Mouse (Mus musculus) neural tube, embryonic 15.5 days (tissue): ENCODE results near the gene Tm9sf3. TPM values are rescaled to one million over a fixed set of nuclear protein-coding genes. Genes with fewer than 3 reads are reported as not detected.
"Not testable (repeated sequence)": the region's sequence is repeated elsewhere in the genome, so short reads cannot be mapped to it uniquely, and the experiment has no call there.

ENCODE experiments used
- ATAC-seq: fragments of 200-750 bp; cut with Nextera tagmentation; 2 replicates; pipeline ENCODE4 v1.8.0; 2017; ENCODE audit warnings: mild to moderate bottlenecking, moderate TSS enrichment, moderate library complexity; ENCODE audit not compliant: low FRiP score
- H3K27ac ChIP-seq: fragments of 300-500 bp; sonication (generic); replicated peaks from 2 replicates; pipeline ENCODE4 v1.5.1; 2015; ENCODE audit warnings: mild to moderate bottlenecking, inconsistent platforms
- H3K27me3 ChIP-seq: fragments of 300-500 bp; sonication (generic); replicated peaks from 2 replicates; pipeline ENCODE4 v1.6.1; 2015; ENCODE audit warnings: inconsistent platforms
- H3K36me3 ChIP-seq: fragments of 300-500 bp; sonication (generic); 2 replicates; pipeline ENCODE4 v1.6.1; 2015; ENCODE audit warnings: inconsistent platforms
- H3K4me1 ChIP-seq: fragments of 300-500 bp; sonication (generic); 2 replicates; pipeline ENCODE4 v1.6.1; 2015; ENCODE audit warnings: inconsistent platforms
- H3K4me2 ChIP-seq: fragments of 300-500 bp; sonication (generic); 2 replicates; pipeline ENCODE4 v1.6.1; 2015; ENCODE audit warnings: inconsistent platforms, mild to moderate bottlenecking, moderate library complexity
- H3K4me3 ChIP-seq: fragments of 300-500 bp; sonication (generic); replicated peaks from 2 replicates; pipeline ENCODE4 v1.5.1; 2015; ENCODE audit warnings: mild to moderate bottlenecking, inconsistent platforms
- H3K9ac ChIP-seq: fragments of 300-500 bp; sonication (generic); replicated peaks from 2 replicates; pipeline ENCODE4 v1.6.1; 2015; ENCODE audit warnings: mild to moderate bottlenecking, inconsistent platforms
- H3K9me3 ChIP-seq: fragments of 300-500 bp; sonication (generic); replicated peaks from 2 replicates; pipeline ENCODE4 v1.6.1; 2016; ENCODE audit warnings: inconsistent platforms
- WGBS: fragments of 180-500 bp; shearing (Covaris S2); methylation state at CpG from one replicate; pipeline ENCODE4 v1.1.7; 2015; ENCODE audit warnings: mixed read lengths; 5-methylcytosine and 5-hydroxymethylcytosine counted together
- polyA plus RNA-seq: library from polyadenylated mRNA; unstranded; fragments of >200 nt; fragmentation: Nextera tagmentation; extraction: Ambion mirVana; gene quantifications from 2 replicates; pipeline ENCODE4 v1.2.1, GENCODE M21; 2015

The Tm9sf3 gene
- polyA plus RNA-seq: 86.2 and 100 TPM in 2 replicates

DNA sequence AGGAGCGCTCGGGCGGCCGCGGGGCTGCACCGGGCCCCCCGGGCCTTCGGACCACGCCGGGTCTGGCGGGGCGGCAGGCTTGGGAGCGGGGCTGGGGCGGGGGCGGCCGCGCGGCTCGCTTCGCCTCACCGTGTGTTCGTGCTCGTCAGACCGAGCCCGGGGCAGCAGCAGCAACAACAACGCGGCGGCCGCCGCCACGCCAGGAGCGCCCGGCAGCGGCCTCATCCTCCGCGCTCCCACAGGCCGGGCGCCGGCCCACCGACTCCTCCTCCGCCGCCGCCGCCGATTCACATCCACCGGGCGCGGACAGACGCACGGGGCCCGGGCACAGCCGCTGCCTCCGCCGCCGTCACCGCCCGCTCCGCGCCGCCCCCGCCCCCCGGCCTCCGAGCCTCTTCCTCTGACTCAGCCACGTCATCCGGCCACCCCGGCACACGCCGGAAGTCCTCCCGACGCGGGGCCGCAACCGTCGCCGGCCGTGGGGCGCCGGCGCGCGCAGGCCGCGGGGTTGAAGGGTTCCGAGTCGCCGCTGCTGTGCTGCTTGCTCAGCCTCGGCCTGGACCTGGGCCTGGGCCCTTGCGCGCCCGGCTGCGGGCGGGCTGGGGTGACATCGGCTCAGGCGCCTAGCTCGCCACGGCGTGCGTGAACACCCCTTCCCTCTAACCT lies at the start of gene Tm9sf3:
Gene Tm9sf3, minus strand, starts transcription at position 368 of the 666 bp plus-strand sequence.
- WGBS: under 1% methylated on average over 64 of the region's 98 CpGs
- no peaks in the 10 kb centered on the region for H3K9me3 ChIP-seq
- peak within 1 kb of the TSS; percentile 75 for H3K4me2 ChIP-seq
- peak within 1 kb of the TSS; percentile 69 for H3K4me3 ChIP-seq
- peak within 1 kb of the TSS; percentile 72 for H3K9ac ChIP-seq
- no peaks in the 10 kb centered on the region for H3K36me3 ChIP-seq
- H3K27ac ChIP-seq: peak within 1 kb of the TSS; percentile 98
- H3K27me3 ChIP-seq: no peaks in the 10 kb centered on the region
- H3K4me1 ChIP-seq: peaks cover 38% of the 10 kb centered on the region
- ATAC-seq: peak; percentile 96

DNA sequence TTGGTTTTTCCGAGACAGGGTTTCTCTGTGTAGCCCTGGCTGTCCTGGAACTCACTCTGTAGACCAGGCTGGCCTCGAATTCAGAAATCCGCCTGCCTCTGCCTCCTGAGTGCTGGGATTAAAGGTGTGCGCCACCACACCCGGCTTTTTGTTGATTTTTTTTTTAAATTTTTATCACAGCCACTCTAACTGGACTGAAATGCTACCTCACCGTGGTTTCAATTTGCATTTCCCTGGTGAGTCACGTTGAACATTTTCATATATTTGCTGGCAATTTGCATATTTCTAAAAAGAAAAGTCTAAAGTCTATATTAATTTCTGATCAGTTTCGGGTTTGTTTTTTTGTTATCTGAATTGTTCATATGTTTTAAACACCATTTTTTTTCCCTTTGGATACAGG lies 48.8 kb upstream of the Tm9sf3 start:
- not testable (repeated sequence) for ATAC-seq, H3K27me3 ChIP-seq
- 96% methylated on average over 8 of the region's 8 CpGs for WGBS

DNA sequence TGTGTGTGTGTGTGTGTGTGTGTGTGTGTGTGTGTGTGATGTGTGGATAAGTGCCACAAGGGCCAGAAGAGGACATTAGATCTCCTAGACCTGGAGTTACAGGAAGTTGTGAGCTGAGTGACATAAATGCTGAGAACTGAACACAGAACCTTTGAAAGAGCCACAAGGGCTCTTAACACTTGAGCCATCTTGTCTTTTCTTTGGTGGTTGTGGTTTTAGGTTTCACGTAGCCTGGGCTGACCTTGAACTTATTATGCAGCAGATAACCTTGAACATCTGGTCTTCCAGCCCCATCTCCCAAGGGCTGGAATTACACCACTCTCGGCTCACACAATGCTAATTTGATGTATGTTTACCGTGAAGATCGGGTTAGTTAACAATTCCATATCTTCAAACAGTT lies 48.2 kb upstream of the Tm9sf3 start:
- ATAC-seq: no peak
- 81% methylated on average over 4 of the region's 4 CpGs for WGBS
- Histone ChIP-seq H3K27ac (no peak overlapping the region), H3K36me3 (no peaks in the 10 kb centered on the region), H3K9me3 (no peaks in the 10 kb centered on the region), H3K4me3 (no peak overlapping the region), H3K27me3 (peaks cover 2% of the 10 kb centered on the region; the same call in 1 of the 2 replicates), H3K9ac (no peak overlapping the region), H3K4me2 (no peak overlapping the region), H3K4me1 (peaks cover 7% of the 10 kb centered on the region)

More for the DNA sequence above, 48.8 kb upstream of the Tm9sf3 start:
- H3K36me3 ChIP-seq, H3K27ac ChIP-seq, H3K9ac ChIP-seq, H3K4me3 ChIP-seq, H3K9me3 ChIP-seq, H3K4me2 ChIP-seq: not testable (repeated sequence)
- peaks cover 11% of the 10 kb centered on the region for H3K4me1 ChIP-seq

DNA sequence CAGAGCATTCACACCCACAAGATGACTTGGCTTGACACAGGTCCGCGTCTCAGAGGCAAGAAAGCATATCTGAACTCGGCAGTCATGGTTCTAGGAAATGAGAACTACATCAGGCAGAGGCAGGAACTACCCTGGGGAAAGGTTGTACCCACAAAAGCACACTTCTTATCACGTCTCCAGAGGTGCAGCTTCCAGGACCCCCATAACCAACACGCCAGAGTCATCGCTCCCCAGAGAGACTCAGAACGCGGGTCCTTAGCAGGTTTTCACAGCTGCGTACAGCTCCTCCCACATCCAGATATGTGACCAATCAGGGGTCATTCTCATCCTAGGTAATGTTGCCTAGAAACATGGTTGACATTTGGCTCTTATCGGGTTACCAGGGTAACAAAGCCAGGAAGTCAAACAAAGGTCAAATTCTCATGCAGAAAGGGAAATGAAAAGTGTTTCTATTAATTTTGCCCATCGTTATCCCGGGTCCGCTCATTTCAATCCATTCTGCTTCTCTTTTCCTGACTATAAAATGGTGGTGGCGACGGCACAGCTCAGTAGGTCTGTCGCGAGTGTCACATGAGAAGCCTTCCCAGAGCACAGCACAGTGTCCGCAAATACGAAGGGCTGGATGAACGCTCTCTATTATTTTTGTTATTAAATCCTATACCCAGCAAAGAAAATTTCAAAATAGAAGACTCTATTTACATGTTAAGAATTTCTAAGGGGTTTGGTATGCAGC lies 47.3 kb upstream of the Tm9sf3 start:
- H3K27me3 ChIP-seq: no peaks in the 10 kb centered on the region
- peak overlapping the region; percentile 61 for H3K4me2 ChIP-seq
- ATAC-seq: peak; percentile 94
- H3K27ac ChIP-seq: peak overlapping the region; percentile 43
- peaks cover 7% of the 10 kb centered on the region for H3K4me1 ChIP-seq
- WGBS: 16% methylated on average over 20 of the region's 20 CpGs
- H3K36me3 ChIP-seq: no peaks in the 10 kb centered on the region
- peak overlapping the region; percentile 43 for H3K4me3 ChIP-seq
- H3K9ac ChIP-seq: peak overlapping the region; percentile 38
- H3K9me3 ChIP-seq: no peaks in the 10 kb centered on the region

DNA sequence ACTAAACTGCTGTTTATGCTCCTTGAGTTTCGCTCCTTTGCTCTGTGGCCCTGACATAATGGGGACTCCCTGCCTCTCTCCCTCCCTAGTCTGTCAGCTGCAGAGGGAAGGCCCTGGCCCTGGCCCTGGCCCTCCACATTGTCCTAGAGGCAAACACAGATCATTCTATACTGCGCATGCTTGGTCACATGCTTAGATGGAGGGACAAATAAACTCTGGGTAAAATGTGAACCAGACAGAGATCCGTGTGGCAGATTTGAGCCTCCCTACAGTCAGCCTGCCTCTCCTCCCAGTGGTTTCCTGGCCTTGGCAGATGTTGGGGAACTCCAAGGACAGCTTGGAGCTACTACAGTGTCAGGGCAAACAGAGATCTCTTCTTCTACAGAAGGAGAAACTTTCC lies 40.1 kb upstream of the Tm9sf3 start:
- Histone ChIP-seq H3K4me2 (no peak overlapping the region), H3K4me3 (no peak overlapping the region), H3K9ac (no peak overlapping the region), H3K27me3 (no peaks in the 10 kb centered on the region), H3K9me3 (no peaks in the 10 kb centered on the region), H3K27ac (no peak overlapping the region), H3K4me1 (peaks cover 11% of the 10 kb centered on the region; the same call in 1 of the 2 replicates), H3K36me3 (no peaks in the 10 kb centered on the region)
- no peak for ATAC-seq
- WGBS: 74% methylated on average over 3 of the region's 3 CpGs

DNA sequence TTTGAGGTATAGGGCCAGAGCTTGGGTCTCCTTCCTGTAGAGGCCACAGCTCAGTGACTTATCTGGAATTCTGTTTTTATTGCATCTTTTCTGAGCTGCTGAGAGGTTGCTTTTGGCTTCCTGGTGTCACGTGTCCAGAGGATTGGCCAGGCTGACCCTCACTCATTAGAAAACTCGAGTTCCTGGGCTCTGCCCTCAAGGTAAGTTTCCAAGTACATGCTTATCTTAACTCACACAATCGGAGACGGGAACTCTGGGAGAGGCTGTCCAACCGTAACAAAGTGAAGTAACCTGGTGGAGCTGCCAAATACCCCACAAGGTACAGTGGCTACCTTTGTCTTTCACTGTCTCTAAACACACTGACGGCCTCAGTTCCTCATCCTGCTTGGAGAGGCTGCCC lies 39.6 kb upstream of the Tm9sf3 start:
- no peaks in the 10 kb centered on the region for H3K36me3 ChIP-seq
- no peaks in the 10 kb centered on the region for H3K27me3 ChIP-seq
- H3K9ac ChIP-seq: no peak overlapping the region
- peaks cover 11% of the 10 kb centered on the region; the same call in 1 of the 2 replicates for H3K4me1 ChIP-seq
- H3K4me2 ChIP-seq: no peak overlapping the region
- no peak overlapping the region for H3K27ac ChIP-seq
- H3K4me3 ChIP-seq: no peak overlapping the region
- no peaks in the 10 kb centered on the region for H3K9me3 ChIP-seq
- ATAC-seq: no peak
- WGBS: 76% methylated on average over 6 of the region's 6 CpGs

DNA sequence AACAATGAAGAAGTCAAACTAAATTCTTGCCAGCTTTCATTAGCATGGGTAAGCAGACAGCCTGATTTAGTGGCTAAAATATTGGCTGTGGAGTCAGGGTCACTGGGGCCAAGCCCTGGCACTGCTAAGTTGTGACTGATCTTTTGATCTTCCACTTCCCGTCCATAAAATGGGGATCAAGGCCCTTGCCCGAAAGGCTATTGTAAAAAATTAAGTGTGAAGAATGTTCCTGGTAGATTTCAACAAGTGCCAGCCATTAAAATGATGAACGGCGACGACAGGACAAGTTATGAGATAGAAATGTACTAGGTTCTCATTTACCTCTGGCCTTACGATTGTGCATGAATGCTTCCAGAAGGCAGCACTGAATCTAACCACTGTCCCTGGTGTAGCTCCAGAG lies 38.1 kb upstream of the Tm9sf3 start:
- no peaks in the 10 kb centered on the region for H3K27me3 ChIP-seq
- WGBS: 54% methylated on average over 6 of the region's 6 CpGs
- H3K4me3 ChIP-seq: no peak overlapping the region
- peaks cover 11% of the 10 kb centered on the region; the same call in 1 of the 2 replicates for H3K4me1 ChIP-seq
- H3K36me3 ChIP-seq: no peaks in the 10 kb centered on the region
- H3K9me3 ChIP-seq: no peaks in the 10 kb centered on the region
- no peak overlapping the region for H3K27ac ChIP-seq
- H3K4me2 ChIP-seq: no peak overlapping the region
- no peak for ATAC-seq
- H3K9ac ChIP-seq: no peak overlapping the region

DNA sequence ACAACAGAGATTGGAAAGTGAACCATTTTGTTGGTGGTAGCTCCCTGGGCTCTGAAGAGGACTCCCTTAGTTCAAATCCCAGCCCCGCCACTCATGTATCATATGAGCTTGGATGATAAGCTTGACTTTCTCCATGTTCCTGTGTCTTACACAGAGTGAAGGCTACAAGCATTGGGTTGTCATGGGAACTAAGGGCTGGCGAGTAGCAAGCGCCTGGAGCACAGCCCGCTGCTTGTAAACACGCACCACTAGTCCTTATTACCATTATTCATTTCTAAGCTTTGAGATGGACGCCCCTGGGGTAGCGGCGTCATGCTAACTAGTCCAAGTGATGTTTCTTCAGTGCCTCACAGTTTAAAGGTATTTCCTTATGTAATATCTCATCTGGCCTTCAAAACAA lies 35.6 kb upstream of the Tm9sf3 start:
- peaks cover 11% of the 10 kb centered on the region; the same call in 1 of the 2 replicates for H3K4me1 ChIP-seq
- no peaks in the 10 kb centered on the region for H3K9me3 ChIP-seq
- H3K4me3 ChIP-seq: no peak overlapping the region
- no peak overlapping the region for H3K9ac ChIP-seq
- H3K4me2 ChIP-seq: no peak overlapping the region
- no peaks in the 10 kb centered on the region for H3K36me3 ChIP-seq
- H3K27ac ChIP-seq: no peak overlapping the region
- WGBS: 74% methylated on average over 8 of the region's 8 CpGs
- no peak for ATAC-seq
- no peaks in the 10 kb centered on the region for H3K27me3 ChIP-seq

DNA sequence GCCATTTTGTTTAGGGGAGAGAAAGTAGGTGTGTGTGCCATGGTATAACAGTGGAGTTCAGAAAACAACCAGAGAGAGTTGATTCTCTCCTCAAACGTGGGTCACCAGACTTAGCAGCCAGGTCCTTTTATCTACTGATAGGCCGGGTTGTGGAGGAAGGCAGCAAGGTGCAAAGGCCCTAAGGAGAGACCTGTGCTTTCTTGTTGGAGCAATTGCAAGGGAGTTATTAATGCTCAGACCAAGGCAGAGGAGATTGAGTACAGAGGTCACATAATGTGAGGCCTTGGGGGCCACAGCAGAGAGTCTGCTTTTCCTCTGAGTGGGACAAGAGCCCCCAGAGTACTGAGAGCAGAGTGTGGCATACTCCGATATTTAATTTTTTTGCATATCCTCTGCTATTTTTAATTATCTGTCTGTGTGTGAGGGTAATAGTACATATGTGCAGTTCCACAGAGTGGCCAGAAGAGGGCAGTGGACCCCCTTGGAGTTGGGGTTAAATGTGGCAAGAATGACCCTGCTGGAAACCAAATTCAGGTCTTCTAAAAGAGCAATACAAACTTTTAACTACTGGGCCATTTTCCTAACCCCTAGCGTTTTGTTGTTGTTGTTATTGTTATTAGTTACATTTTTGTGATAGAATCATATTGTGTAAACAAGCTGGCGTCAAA lies 27.3 kb upstream of the Tm9sf3 start:
- Histone ChIP-seq H3K9me3 (no peaks in the 10 kb centered on the region), H3K36me3 (no peaks in the 10 kb centered on the region), H3K9ac (no peak overlapping the region), H3K4me2 (no peak overlapping the region), H3K4me1 (no peaks in the 10 kb centered on the region), H3K4me3 (no peak overlapping the region), H3K27ac (no peak overlapping the region), H3K27me3 (no peaks in the 10 kb centered on the region)
- 62% methylated on average over 5 of the region's 5 CpGs for WGBS
- no peak for ATAC-seq

DNA sequence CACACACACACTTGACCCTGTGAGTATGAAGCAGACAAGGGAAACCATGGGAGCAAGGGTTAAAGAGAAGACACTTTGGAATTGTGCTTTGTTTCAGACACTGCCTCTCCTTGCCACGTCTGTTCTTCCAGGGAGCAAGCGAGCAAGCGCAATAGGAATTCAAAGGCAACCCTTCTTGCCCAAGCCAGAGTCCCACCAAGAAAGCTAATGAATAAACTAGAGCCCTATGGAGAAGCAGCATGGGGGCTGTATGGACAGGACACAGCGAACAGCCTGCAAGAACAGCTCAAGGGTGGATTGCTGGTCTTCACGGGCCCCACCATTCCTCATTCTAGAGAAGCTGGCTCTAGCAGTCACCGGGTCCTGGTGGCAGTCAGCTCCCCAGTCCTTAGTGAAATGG lies 24.8 kb upstream of the Tm9sf3 start:
- ATAC-seq: no peak
- WGBS: 75% methylated on average over 6 of the region's 6 CpGs

DNA sequence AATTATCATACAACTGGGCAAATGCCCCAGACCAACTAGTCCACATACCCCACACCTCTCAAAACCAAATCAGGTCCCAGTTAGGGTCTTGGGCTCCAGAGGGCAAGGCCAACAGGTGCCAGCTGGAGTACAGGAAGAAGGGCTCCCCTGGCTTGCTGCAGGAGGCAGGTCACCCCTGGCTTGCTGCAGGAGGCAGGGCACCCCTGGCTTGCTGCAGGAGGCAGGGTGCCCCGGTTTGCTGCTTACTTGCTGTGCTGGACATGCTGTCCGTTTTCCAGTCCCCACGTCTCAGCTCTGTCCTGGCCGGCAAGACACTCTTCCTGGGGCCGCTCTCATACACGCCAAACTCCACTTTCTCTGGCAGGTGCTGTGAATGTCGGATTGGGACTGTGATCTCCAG lies 23.4 kb upstream of the Tm9sf3 start:
- no peak overlapping the region for H3K9ac ChIP-seq
- H3K9me3 ChIP-seq: no peaks in the 10 kb centered on the region
- no peak overlapping the region for H3K4me3 ChIP-seq
- no peaks in the 10 kb centered on the region for H3K27me3 ChIP-seq
- H3K36me3 ChIP-seq: no peaks in the 10 kb centered on the region
- H3K27ac ChIP-seq: no peak overlapping the region
- WGBS: 87% methylated on average over 7 of the region's 7 CpGs
- peaks cover 8% of the 10 kb centered on the region; the same call in 1 of the 2 replicates for H3K4me1 ChIP-seq
- ATAC-seq: no peak
- no peak overlapping the region for H3K4me2 ChIP-seq

More for the DNA sequence above, 24.8 kb upstream of the Tm9sf3 start:
- H3K27me3 ChIP-seq: no peaks in the 10 kb centered on the region
- H3K9me3 ChIP-seq: no peaks in the 10 kb centered on the region
- H3K4me3 ChIP-seq: no peak overlapping the region
- no peak overlapping the region for H3K27ac ChIP-seq
- H3K9ac ChIP-seq: no peak overlapping the region
- H3K36me3 ChIP-seq: no peaks in the 10 kb centered on the region
- no peak overlapping the region for H3K4me2 ChIP-seq
- H3K4me1 ChIP-seq: peaks cover 8% of the 10 kb centered on the region; the same call in 1 of the 2 replicates
